Mouse (Mus musculus) intestine, embryonic 14.5 days (tissue): ENCODE results near the gene Pbxip1. TPM values are rescaled to one million over a fixed set of nuclear protein-coding genes. Genes with fewer than 3 reads are reported as not detected.

ENCODE experiments used
- ATAC-seq: fragments of 200-750 bp; cut with Nextera tagmentation; replicated peaks from 2 replicates; pipeline ENCODE4 v1.8.0; 2017; ENCODE audit warnings: low read depth, moderate number of reproducible peaks, moderate TSS enrichment, moderate library complexity; ENCODE audit not compliant: low FRiP score, low TSS enrichment
- DNase-seq: peaks from one replicate; pipeline ENCODE4 v3.0.0-alpha.2; 2018; ENCODE audit warnings: low spot score
- H3K27ac ChIP-seq: fragments of 300-500 bp; sonication (generic); 2 replicates; pipeline ENCODE4 v1.5.1; 2014; ENCODE audit warnings: low read depth, mild to moderate bottlenecking, control low read depth
- H3K27me3 ChIP-seq: fragments of 300-500 bp; sonication (generic); replicated peaks from 2 replicates; pipeline ENCODE4 v1.6.1; 2014; ENCODE audit warnings: low read length, control low read depth; ENCODE audit not compliant: control insufficient read depth, insufficient read depth
- H3K36me3 ChIP-seq: fragments of 300-500 bp; sonication (generic); 2 replicates; pipeline ENCODE4 v1.6.1; 2014; ENCODE audit warnings: low read length, control low read depth; ENCODE audit not compliant: control insufficient read depth, insufficient read depth
- H3K4me1 ChIP-seq: fragments of 300-500 bp; sonication (generic); replicated peaks from 2 replicates; pipeline ENCODE4 v1.6.1; 2014; ENCODE audit warnings: low read length, control low read depth, mixed read lengths; ENCODE audit not compliant: control insufficient read depth, insufficient read depth
- H3K4me2 ChIP-seq: fragments of 300-500 bp; sonication (generic); 2 replicates; pipeline ENCODE4 v1.6.1; 2014; ENCODE audit warnings: low read length
- H3K4me3 ChIP-seq: fragments of 300-500 bp; sonication (generic); 2 replicates; pipeline ENCODE4 v1.5.1; 2014; ENCODE audit warnings: low read depth, low read length, control low read depth, mixed read lengths
- H3K9ac ChIP-seq: fragments of 300-500 bp; sonication (generic); 2 replicates; pipeline ENCODE4 v1.6.1; 2014; ENCODE audit warnings: mild to moderate bottlenecking, low read length
- H3K9me3 ChIP-seq: fragments of 300-500 bp; sonication (generic); 2 replicates; pipeline ENCODE4 v1.6.1; 2016; ENCODE audit warnings: low read length, control low read depth; ENCODE audit not compliant: control insufficient read depth
- WGBS: fragments of 180-500 bp; shearing (Covaris S2); extraction: QIAGEN DNeasy Blood & Tissue Kit; methylation state at CpG from one replicate; pipeline ENCODE4 v1.1.7; 2014; 5-methylcytosine and 5-hydroxymethylcytosine counted together
- polyA plus RNA-seq: library from polyadenylated mRNA; unstranded; fragments of >200 nt; fragmentation: Nextera tagmentation; extraction: Ambion mirVana; gene quantifications from 2 replicates; pipeline ENCODE4 v1.2.1, GENCODE M21; 2014

Pbxip1 gene
- polyA plus RNA-seq, 1 experiment from 2014 or later = 20.3 TPM

DNA sequence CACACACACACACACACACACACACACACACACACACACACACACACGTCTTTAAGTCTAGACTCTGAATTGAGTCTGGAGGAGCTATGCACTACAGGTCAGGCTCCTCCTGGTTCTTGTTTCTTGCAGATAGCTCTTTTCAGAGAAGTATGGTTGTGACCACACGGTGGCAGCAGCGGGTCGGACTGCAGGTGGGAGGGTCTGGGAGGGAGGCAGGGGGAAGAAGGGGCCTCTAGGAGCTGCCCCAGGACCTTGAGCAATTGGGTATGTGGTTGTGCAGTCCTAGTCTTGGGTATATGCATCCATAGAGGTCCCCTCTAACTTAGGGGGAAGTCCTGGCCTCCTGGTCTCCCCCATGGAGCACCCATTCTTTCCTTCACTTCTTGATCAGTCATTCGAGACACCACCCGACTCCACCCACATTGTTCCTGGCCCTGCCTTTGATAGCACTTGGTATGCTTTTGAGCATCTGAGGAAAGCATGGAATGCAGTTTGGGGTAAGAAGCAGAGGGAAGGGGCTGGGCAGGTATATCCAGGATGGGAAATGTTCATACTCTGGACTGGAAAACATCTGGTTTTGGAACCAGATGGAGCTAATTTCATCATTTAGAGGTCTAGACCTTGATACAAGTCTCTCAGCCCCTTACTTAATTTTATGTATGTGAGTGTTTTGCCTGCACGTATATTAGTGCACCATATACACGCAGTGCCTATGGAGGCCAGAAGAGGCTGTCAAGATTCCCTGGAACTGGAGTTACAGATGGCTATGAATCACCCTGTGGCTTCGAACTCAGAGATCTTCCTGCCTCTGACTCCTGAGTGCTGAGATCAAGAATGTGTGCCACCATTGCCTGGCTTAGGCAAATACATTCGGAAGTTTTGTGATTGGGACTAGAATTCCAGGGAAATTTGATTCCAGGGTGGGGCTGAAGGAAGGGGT lies 20.5 kb downstream of the Pbxip1 start:
- 37% methylated on average over 10 of the region's 10 CpGs for WGBS
- Histone ChIP-seq H3K4me2 (no peak overlapping the region), H3K4me1 (0 out of 2 replicates have a peak, but pooled peaks cover 3% of the 10 kb centered on the region), H3K36me3 (0 out of 2 replicates have a peak, but pooled peaks cover 2% of the 10 kb centered on the region), H3K9me3 (no peaks in the 10 kb centered on the region), H3K4me3 (no peak overlapping the region), H3K27me3 (no peaks in the 10 kb centered on the region), H3K27ac (no peak overlapping the region), H3K9ac (no peak overlapping the region)
- ATAC-seq = no peak
- peak; percentile 90 for DNase-seq

- Histone ChIP-seq H3K9ac (no peak overlapping the region), H3K9me3 (no peaks in the 10 kb centered on the region), H3K27me3 (no peaks in the 10 kb centered on the region), H3K36me3 (0 out of 2 replicates have a peak, but pooled peaks cover 6% of the 10 kb centered on the region), H3K4me2 (peak overlapping the region; percentile 73), H3K4me1 (0 out of 2 replicates have a peak, but pooled peaks cover 3% of the 10 kb centered on the region), H3K27ac (peak overlapping the region; percentile 84; the same call in 1 of the 2 replicates), H3K4me3 (peak overlapping the region; percentile 73)
- ATAC-seq = peak; percentile 67
- DNase-seq = no peak
- 45% methylated on average over 13 of the region's 13 CpGs for WGBS
Measured at GRCm38 (mm10) chr3:89458372-89458964, 22.0 kb downstream of the Pbxip1 start.

DNA sequence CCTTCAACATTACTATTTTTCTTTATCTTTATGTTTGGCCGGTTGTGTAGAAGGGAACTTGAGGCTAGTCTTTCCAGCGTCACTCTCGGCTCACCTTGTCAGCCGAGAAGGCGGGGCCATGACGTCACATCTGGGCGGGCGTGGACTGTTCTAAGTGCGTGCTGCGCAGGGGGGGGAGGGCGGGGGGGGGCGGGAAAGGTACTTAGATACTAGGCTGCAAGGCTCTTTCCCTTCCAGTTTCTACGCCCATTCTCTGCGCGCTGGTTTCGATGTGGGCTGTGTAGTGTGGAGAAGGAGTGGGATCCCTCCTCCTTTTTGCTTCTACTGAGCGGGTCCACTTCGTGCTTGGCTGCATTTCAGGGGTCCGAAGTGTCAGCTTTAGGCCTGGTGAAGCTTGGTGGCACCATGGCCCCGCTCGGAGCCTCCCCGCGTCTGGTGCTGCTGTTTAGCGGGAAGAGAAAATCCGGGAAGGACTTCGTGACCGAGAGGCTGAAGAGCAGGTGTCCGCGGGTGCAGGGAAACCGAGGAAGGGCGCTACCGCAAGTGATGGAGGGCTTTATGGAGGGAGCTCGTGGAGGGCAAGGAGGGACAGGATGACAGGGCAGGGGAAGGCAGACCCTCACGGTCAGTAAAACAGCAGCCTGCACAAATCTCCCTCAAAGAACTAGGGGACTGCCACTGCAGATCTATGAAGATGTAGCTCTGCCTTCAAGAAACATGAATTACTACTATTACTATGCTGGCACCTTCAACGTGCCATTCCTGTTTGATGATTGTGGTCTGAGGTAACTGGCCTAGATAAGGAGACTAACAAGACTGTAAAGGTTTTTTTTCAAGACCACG lies 22.7 kb downstream of the Pbxip1 start:
- peak; percentile 88 for ATAC-seq
- Histone ChIP-seq H3K27ac (peak overlapping the region; percentile 84), H3K4me1 (0 out of 2 replicates have a peak, but pooled peaks cover 3% of the 10 kb centered on the region), H3K27me3 (no peaks in the 10 kb centered on the region), H3K36me3 (0 out of 2 replicates have a peak, but pooled peaks cover 10% of the 10 kb centered on the region), H3K9me3 (no peaks in the 10 kb centered on the region), H3K4me3 (peak overlapping the region; percentile 73), H3K4me2 (peak overlapping the region; percentile 73), H3K9ac (peak overlapping the region; percentile 71)
- peak; percentile 98 for DNase-seq
- under 1% methylated on average over 34 of the region's 36 CpGs for WGBS

DNA sequence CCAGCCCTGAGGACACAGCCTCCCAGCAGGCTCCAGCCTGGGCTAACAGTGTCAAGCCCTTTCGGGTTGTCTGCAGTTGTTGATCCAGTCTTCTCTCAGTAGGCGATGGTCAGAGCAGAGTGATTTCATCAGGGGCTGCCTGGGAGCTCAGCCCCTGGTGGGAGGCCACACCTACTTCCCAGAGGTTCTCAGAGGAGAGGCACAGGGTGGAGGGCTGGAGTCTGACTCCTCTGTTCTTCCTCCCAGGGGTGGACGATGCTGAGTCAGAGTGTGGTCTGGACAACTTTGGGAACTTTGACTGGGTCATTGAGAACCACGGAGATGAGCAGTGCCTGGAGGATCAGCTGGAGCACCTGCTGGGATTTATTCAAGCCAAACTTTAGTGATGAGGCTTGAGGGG lies 31.8 kb downstream of the Pbxip1 start:
- whole genome bisulfite sequencing = 54% methylated on average over 4 of the region's 4 CpGs
- ATAC-seq = no peak
- no peak overlapping the region for H3K4me2 ChIP-seq
- H3K27me3 ChIP-seq = no peaks in the 10 kb centered on the region
- H3K4me1 ChIP-seq = no peaks in the 10 kb centered on the region
- H3K36me3 ChIP-seq = peaks cover 29% of the 10 kb centered on the region
- no peaks in the 10 kb centered on the region for H3K9me3 ChIP-seq
- no peak overlapping the region for H3K4me3 ChIP-seq
- no peak overlapping the region for H3K27ac ChIP-seq
- DNase-seq = no peak
- no peak overlapping the region for H3K9ac ChIP-seq

- no peak for DNase-seq
- H3K4me1 ChIP-seq = no peaks in the 10 kb centered on the region
- no peaks in the 10 kb centered on the region for H3K9me3 ChIP-seq
- peaks cover 17% of the 10 kb centered on the region for H3K36me3 ChIP-seq
- H3K4me2 ChIP-seq = no peak overlapping the region
- no peak for ATAC-seq
- no peak overlapping the region for H3K4me3 ChIP-seq
- H3K9ac ChIP-seq = no peak overlapping the region
- H3K27me3 ChIP-seq = no peaks in the 10 kb centered on the region
- 79% methylated on average over 7 of the region's 7 CpGs for WGBS
- H3K27ac ChIP-seq = no peak overlapping the region
Measured at GRCm38 (mm10) chr3:89472280-89472679, 35.8 kb downstream of the Pbxip1 start.

DNA sequence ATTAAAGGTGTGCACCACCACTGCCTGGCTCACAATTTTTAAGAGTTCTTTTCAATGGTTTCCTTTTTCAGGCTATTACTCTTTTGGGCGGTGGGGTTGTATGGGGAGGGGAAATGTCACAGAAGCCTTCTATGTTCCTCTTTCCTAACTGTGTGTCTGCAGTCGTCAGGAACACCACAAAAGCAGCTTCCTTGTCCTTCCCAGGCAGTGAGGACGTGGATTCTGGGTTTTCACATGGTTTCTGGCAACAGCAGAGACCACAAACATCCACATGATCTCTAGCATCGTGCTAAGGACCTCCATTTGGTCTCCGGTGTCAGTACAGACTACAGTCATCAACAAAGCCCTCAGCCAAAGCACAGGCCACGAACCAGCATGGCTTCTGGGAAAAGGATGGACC lies 37.3 kb downstream of the Pbxip1 start:
- WGBS = 76% methylated on average over 6 of the region's 6 CpGs
- Histone ChIP-seq H3K27ac (no peak overlapping the region), H3K4me3 (no peak overlapping the region), H3K9ac (no peak overlapping the region), H3K27me3 (no peaks in the 10 kb centered on the region), H3K4me1 (no peaks in the 10 kb centered on the region), H3K4me2 (no peak overlapping the region), H3K36me3 (peaks cover 4% of the 10 kb centered on the region), H3K9me3 (no peaks in the 10 kb centered on the region)
- no peak for ATAC-seq
- DNase-seq = no peak

GRCm38 (mm10) chr3:89479055-89479454 lies 42.5 kb downstream of the Pbxip1 start:
- Histone ChIP-seq H3K36me3 (no peaks in the 10 kb centered on the region), H3K9me3 (no peaks in the 10 kb centered on the region), H3K9ac (no peak overlapping the region), H3K27ac (no peak overlapping the region), H3K4me1 (no peaks in the 10 kb centered on the region), H3K27me3 (no peaks in the 10 kb centered on the region), H3K4me2 (no peak overlapping the region), H3K4me3 (no peak overlapping the region)
- ATAC-seq = no peak
- DNase-seq = no peak
- WGBS = 66% methylated on average over 6 of the region's 6 CpGs

DNA sequence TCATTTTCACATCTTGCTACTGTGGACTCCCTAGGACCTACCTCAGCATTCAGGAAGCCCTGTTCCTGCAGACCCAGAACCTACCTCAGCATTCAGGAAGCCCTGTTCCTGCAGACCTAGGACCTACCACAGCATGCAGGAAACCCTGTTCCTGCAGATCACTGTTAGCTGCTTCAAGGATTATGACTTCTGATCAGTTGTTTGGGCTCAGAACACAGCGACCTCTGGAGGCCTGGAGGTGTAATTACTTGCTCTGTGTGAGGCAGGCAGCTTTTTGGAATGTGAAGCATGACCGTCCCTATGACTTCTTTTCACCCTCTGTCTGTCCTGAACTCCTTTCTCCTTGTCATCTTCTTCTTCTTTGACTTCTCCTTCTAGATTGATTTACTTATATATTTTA lies 45.0 kb downstream of the Pbxip1 start:
- DNase-seq = no peak
- 46% methylated on average over 2 of the region's 2 CpGs for WGBS
- no peak overlapping the region for H3K4me2 ChIP-seq

More for the DNA sequence above, 45.0 kb downstream of the Pbxip1 start:
- H3K9ac ChIP-seq = no peak overlapping the region
- no peaks in the 10 kb centered on the region for H3K36me3 ChIP-seq
- no peaks in the 10 kb centered on the region for H3K27me3 ChIP-seq
- no peak overlapping the region for H3K4me3 ChIP-seq
- no peaks in the 10 kb centered on the region for H3K9me3 ChIP-seq
- H3K27ac ChIP-seq = no peak overlapping the region
- ATAC-seq = no peak
- H3K4me1 ChIP-seq = no peaks in the 10 kb centered on the region
